Mouse (Mus musculus) neutrophil, adult 59 days (primary cell): ENCODE data around the gene Txnrd2. TPM values are rescaled to one million over a fixed set of nuclear protein-coding genes. Genes with fewer than 3 reads are reported as not detected.

ENCODE experiments used
- total RNA-seq, 2 experiments: library from RNA; stranded (reverse); gene quantifications; 1 replicate in 1 of 2; 2 replicates in 1 of 2; pipeline ENCODE4 v1.2.4; 2023

The Txnrd2 gene
- 10 to 100 TPM; 10.8 to 11.2 TPM for total RNA-seq

GRCm38 (mm10) chr16:18426215-18426791 lies at the start of gene Txnrd2:
Txnrd2 (plus strand) TSS chr16:18426384.

GRCm38 (mm10) chr16:18426802-18427280 lies 657 bp downstream of the Txnrd2 start, which contains the start of gene Comt:
Comt (minus strand) TSS chr16:18426852.

GRCm38 (mm10) chr16:18498558-18498990 lies 72.4 kb downstream of the Txnrd2 start, which contains the start of the genes Gnb1l and Rtl10:
Gnb1l (plus strand) TSS chr16:18498713.
Rtl10 (plus strand) TSS chr16:18498901.

Other genes starting within 250 kb of the Txnrd2 start
- not detected for gene Ccdc188, start 208.5 kb upstream of the Txnrd2 start, total RNA-seq
- 1 to 10 TPM; 3.7 to 4.9 TPM for gene Zdhhc8, start 191.2 kb upstream of the Txnrd2 start, total RNA-seq
- gene Trmt2a, start 177.7 kb upstream of the Txnrd2 start, total RNA-seq = 10 to 100 TPM; 42.3 to 55.1 TPM
- gene Ranbp1, start 177.7 kb upstream of the Txnrd2 start, total RNA-seq = 10 to 100 TPM; 59.0 to 64.4 TPM
- not detected for gene Gm49776, start 168.1 kb upstream of the Txnrd2 start, total RNA-seq
- 10 to 100 TPM; 19.0 to 24.1 TPM for gene Dgcr8, start 137.1 kb upstream of the Txnrd2 start, total RNA-seq
- gene Tango2, start 78.3 kb upstream of the Txnrd2 start, total RNA-seq = 10 to 100 TPM; 26.4 to 26.6 TPM
- gene Arvcf, start 78.2 kb upstream of the Txnrd2 start, total RNA-seq = 1 to 10 TPM; 5.1 TPM
- 10 to 100 TPM; 29.2 to 31.2 TPM for gene Comt, start 468 bp downstream of the Txnrd2 start, total RNA-seq
- 1 to 10 TPM; 2.0 to 2.2 TPM for gene Gnb1l, start 72.3 kb downstream of the Txnrd2 start, total RNA-seq
- gene Rtl10, start 72.5 kb downstream of the Txnrd2 start, total RNA-seq = 1 to 10 TPM; 2.1 to 2.4 TPM
- not detected for gene Tbx1, start 164.3 kb downstream of the Txnrd2 start, total RNA-seq
- gene Gp1bb, start 196.0 kb downstream of the Txnrd2 start, total RNA-seq = under 1 TPM in 1 of 2 experiments, not detected in 1; 0.86 TPM
- 10 to 100 TPM; 57.0 to 57.7 TPM for gene Gm49601, start 200.0 kb downstream of the Txnrd2 start, total RNA-seq
- 100 to 1,000 TPM; 177 to 200 TPM for gene Sept5, start 203.6 kb downstream of the Txnrd2 start, total RNA-seq